8 mouse cellular contexts compared by ENCODE assay signal in the genomic region with DNA sequence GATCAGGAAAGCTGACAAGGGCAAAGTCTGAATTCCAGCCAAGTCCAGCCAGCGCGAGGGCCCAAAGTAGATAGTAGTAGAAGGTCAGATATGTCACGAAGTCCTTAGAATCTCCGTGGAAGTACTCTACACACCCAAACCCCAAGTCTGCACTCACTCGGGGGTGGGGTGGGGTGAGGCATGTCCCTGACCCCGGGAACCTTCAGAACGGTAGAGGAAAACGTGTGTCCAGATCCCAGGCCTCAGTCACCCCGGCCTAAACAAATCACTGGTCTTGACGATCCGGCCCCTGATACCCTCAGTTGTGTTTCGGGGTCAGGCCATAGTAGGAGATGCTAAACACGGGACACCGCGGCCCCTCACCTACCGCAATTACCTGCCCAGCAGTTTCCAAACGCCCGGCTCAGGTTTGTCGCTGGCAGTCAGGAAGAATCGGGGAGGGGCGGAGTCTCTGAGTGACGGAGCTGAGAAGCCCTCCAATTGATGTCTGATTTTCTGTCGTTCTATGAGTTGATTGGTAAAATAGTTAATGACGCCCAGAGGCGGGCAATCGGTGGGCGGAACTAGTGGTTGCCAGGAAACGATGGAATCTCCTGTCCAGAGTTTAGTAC. TPM values are rescaled to one million over a fixed set of nuclear protein-coding genes. Genes with fewer than 3 reads are reported as not detected.
DNase-seq lines count a peak whose midpoint lies in the region; ATAC-seq lines count a peak whose summit lies in the region.

A gene (minus strand): TSS at position 453 of the 611 bp plus-strand sequence.

- intact Hi-C loops in gastrocnemius, postnatal 14 days (cut with DNase I; ENCODE audit: low total_unique reads) = no loop called here
- intact Hi-C loops in left cerebral cortex, postnatal 10 days (cut with DNase I) = no loop called here

- peak; percentile 100 for ATAC-seq in inflammation-experienced regulatory T-cells, adult 6 months
- ATAC-seq in megakaryocyte-erythroid progenitor cell, adult 5-6 weeks (replicated peaks; ENCODE audit: low FRiP score, low TSS enrichment, poor library complexity, severe bottlenecking) = peak; percentile 93

- DNase-seq in adrenal gland, adult (ENCODE audit: inconsistent age in 2 of 2, low spot score in 1 of 2) = peak; percentile 94 to 98
- peak; percentile 99 for DNase-seq in embryo, embryonic 10.5 days (ENCODE audit: low spot score)
- DNase-seq in gastrocnemius, postnatal 14 days = peak; percentile 91
- peak; percentile 94 to 95 for DNase-seq in left cerebral cortex, postnatal 10 days (ENCODE audit: extremely low spot score in 1 of 2, low spot score in 2 of 2)
- DNase-seq in right cerebral cortex, postnatal 25 days = peak; percentile 91
- peak; percentile 85 to 93 for DNase-seq in urinary bladder, postnatal 4 days (ENCODE audit: low spot score in 2 of 2)

RNA-seq across cellular contexts. Expression of the gene that starts here (rescaled TPM):
- total RNA-seq in gastrocnemius, postnatal 14 days (2021) = 1 to 10 TPM; 5.6 to 6.2 TPM
- 10 to 100 TPM; 21.9 to 23.2 (median 22.8) TPM for polyA plus RNA-seq in inflammation-experienced regulatory T-cells, adult 6 months (2017; shearing (Covaris generic))
- total RNA-seq in left cerebral cortex, postnatal 10 days (2021) = 10 to 100 TPM; 61.6 to 61.8 TPM
- 15.1 and 18.7 TPM in 2 replicates for total RNA-seq in megakaryocyte-erythroid progenitor cell, adult 5-6 weeks (2014; fragmentation: Nextera tagmentation)
- total RNA-seq in megakaryocyte-erythroid progenitor cell, adult 5-6 weeks (2017) = 16.6 and 18.7 TPM in 2 replicates

Comparison
In these comparisons a context has a peak if more than half of its experiments do, and no peak if none do; other contexts are left out.
1. Peak in every context shown above with its lines: DNase-seq and ATAC-seq.